ENCODE assay signal across 28 mouse cellular contexts in the genomic region with DNA sequence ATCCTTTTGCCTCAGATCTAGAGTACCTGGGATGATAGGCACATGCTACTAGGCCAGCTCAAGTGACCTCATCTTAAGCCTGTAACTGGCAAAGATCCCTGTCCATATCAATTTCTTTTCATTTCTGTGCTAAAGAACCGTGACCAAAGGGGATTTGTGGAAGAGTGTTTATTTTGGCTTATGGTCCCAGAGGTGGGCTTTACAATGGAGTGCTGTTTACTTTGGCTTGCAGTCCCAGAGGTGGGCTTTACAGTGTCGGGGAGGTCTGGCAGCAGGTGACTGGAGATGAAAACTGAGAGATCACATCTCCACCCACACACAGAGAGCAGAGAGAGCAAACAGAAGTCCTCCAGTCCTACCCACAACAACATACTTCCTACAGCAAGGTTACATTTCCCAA. TPM values are rescaled to one million over a fixed set of nuclear protein-coding genes. Genes with fewer than 3 reads are reported as not detected.
DNase-seq lines count a peak whose midpoint lies in the region; ATAC-seq and TF ChIP-seq lines count a peak whose summit lies in the region.
"Had no signal": no experiment of that assay in that cellular context is flagged by ENCODE, and none has a peak within 500 bp of the region (broad histone marks: within the 10 kb centered on the region; RNA-seq: fewer than 3 reads in every experiment).

No protein-coding gene starts in this region.

- no peak for TF ChIP-seq EP300 in liver, postnatal 0 days (IDR thresholded peaks at IDR 0.05; ENCODE audit: low read depth)

- 5% methylated on average over 2 of the region's 2 CpGs for WGBS in liver, adult 2 months
- WGBS in liver, postnatal 0 days (ENCODE audit: insufficient replicate concordance), result 47% methylated on average over 2 of the region's 2 CpGs
- 61% methylated on average over 2 of the region's 2 CpGs for WGBS in liver, embryonic 11.5 days
- WGBS in midbrain, embryonic 11.5 days, result 56% methylated on average over 2 of the region's 2 CpGs
- 51% methylated on average over 2 of the region's 2 CpGs for WGBS in midbrain, embryonic 13.5 days

- TF ChIP-seq CTCF in liver, adult 2 months (IDR thresholded peaks at IDR 0.05; ENCODE audit: low read depth, low read length), result no peak
- TF ChIP-seq CTCF in liver, postnatal 0 days (IDR thresholded peaks at IDR 0.05; ENCODE audit: low read depth), result no peak

- ATAC-seq in liver, postnatal 0 days, result no peak
- ATAC-seq in liver, embryonic 11.5 days (replicated peaks; ENCODE audit: low FRiP score), result no peak
- ATAC-seq in midbrain, embryonic 11.5 days (ENCODE audit: low FRiP score), result no peak
- no peak for ATAC-seq in midbrain, embryonic 13.5 days
- ATAC-seq: forebrain, embryonic 13.5 days; forebrain, embryonic 15.5 days; forebrain, postnatal 0 days had no signal

- no peak overlapping the region for H3K9ac ChIP-seq in liver, adult 2 months (ENCODE audit: low read depth, low read length)
- no peak overlapping the region for H3K9ac ChIP-seq in liver, postnatal 0 days (replicated peaks)
- H3K9ac ChIP-seq in liver, embryonic 11.5 days (ENCODE audit: low read depth, low read length), result no peak overlapping the region
- H3K9ac ChIP-seq in midbrain, embryonic 11.5 days (ENCODE audit: low read length), result no peak overlapping the region
- H3K9ac ChIP-seq in midbrain, embryonic 13.5 days (replicated peaks), result no peak overlapping the region
- H3K9ac ChIP-seq: embryonic facial prominence, embryonic 13.5 days; forebrain, embryonic 13.5 days; forebrain, embryonic 15.5 days; forebrain, postnatal 0 days had no signal

- peaks cover 33% of the 10 kb centered on the region for H3K4me1 ChIP-seq in liver, adult 2 months (ENCODE audit: control insufficient read depth, insufficient read depth, low read length)
- peaks cover 7% of the 10 kb centered on the region; the same call in 1 of the 2 replicates for H3K4me1 ChIP-seq in liver, postnatal 0 days (ENCODE audit: insufficient read depth)
- peaks cover 1% of the 10 kb centered on the region; the same call in 1 of the 2 replicates for H3K4me1 ChIP-seq in liver, embryonic 11.5 days (replicated peaks; ENCODE audit: control insufficient read depth, insufficient read depth, low read length)
- no peaks in the 10 kb centered on the region for H3K4me1 ChIP-seq in midbrain, embryonic 11.5 days (ENCODE audit: control insufficient read depth, insufficient read depth, low read length)
- H3K4me1 ChIP-seq in midbrain, embryonic 13.5 days (replicated peaks), result no peaks in the 10 kb centered on the region
- H3K4me1 ChIP-seq: forebrain, embryonic 13.5 days; forebrain, embryonic 15.5 days had no signal

- no peak for TF ChIP-seq POLR2A in liver, adult 2 months (IDR thresholded peaks at IDR 0.05; ENCODE audit: extremely low read depth, insufficient read depth, low read length)
- TF ChIP-seq POLR2A in myocyte (IDR thresholded peaks at IDR 0.05; ENCODE audit: insufficient read length, low read depth), result no peak

- H3K9me3 ChIP-seq in liver, postnatal 0 days (ENCODE audit: low read length), result no peaks in the 10 kb centered on the region
- no peaks in the 10 kb centered on the region for H3K9me3 ChIP-seq in liver, embryonic 11.5 days (ENCODE audit: control insufficient read depth, low read length)
- H3K9me3 ChIP-seq in midbrain, embryonic 11.5 days (ENCODE audit: control insufficient read depth, low read length), result peaks cover under 1% of the 10 kb centered on the region; the same call in 1 of the 2 replicates
- H3K9me3 ChIP-seq in midbrain, embryonic 13.5 days, result no peaks in the 10 kb centered on the region
- H3K9me3 ChIP-seq: embryonic facial prominence, embryonic 13.5 days; forebrain, embryonic 13.5 days; forebrain, embryonic 15.5 days had no signal

- no peaks in the 10 kb centered on the region for H3K36me3 ChIP-seq in liver, adult 2 months (ENCODE audit: control insufficient read depth, insufficient read depth, low read length)
- H3K36me3 ChIP-seq in liver, postnatal 0 days (replicated peaks; ENCODE audit: insufficient read depth, low read length), result no peaks in the 10 kb centered on the region
- no peaks in the 10 kb centered on the region for H3K36me3 ChIP-seq in liver, embryonic 11.5 days (ENCODE audit: control insufficient read depth, insufficient read depth, low read length)
- no peaks in the 10 kb centered on the region for H3K36me3 ChIP-seq in midbrain, embryonic 11.5 days (ENCODE audit: control insufficient read depth, insufficient read depth, low read length)
- no peaks in the 10 kb centered on the region for H3K36me3 ChIP-seq in midbrain, embryonic 13.5 days
- H3K36me3 ChIP-seq in myocyte (ENCODE audit: control insufficient read depth, insufficient read depth), result no peaks in the 10 kb centered on the region
- H3K36me3 ChIP-seq: embryonic facial prominence, embryonic 13.5 days; forebrain, embryonic 15.5 days had no signal

- H3K27ac ChIP-seq in liver, adult 2 months (replicated peaks; ENCODE audit: insufficient read depth, low read depth, low read length), result no peak overlapping the region; the same call in 1 of the 2 replicates
- H3K27ac ChIP-seq in liver, postnatal 0 days (ENCODE audit: low read depth), result 0 out of 2 replicates have a peak overlapping the region, but pooled peaks have one; percentile 5
- no peak overlapping the region for H3K27ac ChIP-seq in liver, embryonic 11.5 days (ENCODE audit: low read depth, low read length)
- H3K27ac ChIP-seq in midbrain, embryonic 11.5 days (ENCODE audit: low read depth, low read length), result no peak overlapping the region
- no peak overlapping the region for H3K27ac ChIP-seq in midbrain, embryonic 13.5 days
- H3K27ac ChIP-seq: embryonic facial prominence, embryonic 13.5 days; forebrain, embryonic 13.5 days; forebrain, embryonic 15.5 days had no signal

- H3K4me2 ChIP-seq in liver, postnatal 0 days (ENCODE audit: low read depth, low read length), result no peak overlapping the region
- H3K4me2 ChIP-seq in liver, embryonic 11.5 days, result no peak overlapping the region
- H3K4me2 ChIP-seq in midbrain, embryonic 11.5 days, result no peak overlapping the region
- no peak overlapping the region for H3K4me2 ChIP-seq in midbrain, embryonic 13.5 days (replicated peaks)
- H3K4me2 ChIP-seq in myocyte (ENCODE audit: low read depth), result peak overlapping the region; percentile 24
- H3K4me2 ChIP-seq: embryonic facial prominence, embryonic 13.5 days; forebrain, embryonic 13.5 days; forebrain, embryonic 15.5 days had no signal

- no peaks in the 10 kb centered on the region for H3K27me3 ChIP-seq in liver, adult 2 months (ENCODE audit: control insufficient read depth, insufficient read depth, low read length)
- no peaks in the 10 kb centered on the region for H3K27me3 ChIP-seq in liver, postnatal 0 days (ENCODE audit: insufficient read depth, low read length)
- no peaks in the 10 kb centered on the region for H3K27me3 ChIP-seq in liver, embryonic 11.5 days (replicated peaks; ENCODE audit: control insufficient read depth, insufficient read depth, low read length)
- H3K27me3 ChIP-seq in midbrain, embryonic 11.5 days (ENCODE audit: control insufficient read depth, insufficient read depth, low read length), result no peaks in the 10 kb centered on the region
- no peaks in the 10 kb centered on the region for H3K27me3 ChIP-seq in midbrain, embryonic 13.5 days
- no peaks in the 10 kb centered on the region for H3K27me3 ChIP-seq in myocyte (ENCODE audit: control insufficient read depth, insufficient read depth, insufficient read length)
- H3K27me3 ChIP-seq: embryonic facial prominence, embryonic 13.5 days; forebrain, embryonic 13.5 days; forebrain, embryonic 15.5 days had no signal

- H3K79me2 ChIP-seq in liver, adult 2 months (ENCODE audit: control insufficient read depth, insufficient read depth, low read length), result no peaks in the 10 kb centered on the region
- H3K79me2 ChIP-seq in myocyte (ENCODE audit: control insufficient read depth, insufficient read depth), result no peaks in the 10 kb centered on the region

- peak; percentile 50 for DNase-seq in liver, adult 2 months (ENCODE audit: extremely low read depth, low read depth, low spot score)
- no peak for DNase-seq in liver
- no peak for DNase-seq in liver, postnatal 0 days
- no peak for DNase-seq in liver, embryonic 11.5 days (ENCODE audit: low spot score)
- DNase-seq in midbrain, embryonic 11.5 days (ENCODE audit: low spot score, missing footprints), result peak; percentile 33
- no peak for DNase-seq in neural tube, embryonic 10.5 days (ENCODE audit: extremely low spot score, low spot score)
- DNase-seq: adrenal gland, adult 2 months; adrenal gland, postnatal 10 days; adrenal gland, postnatal 25 days; cerebellum, adult 11 months; cerebellum, adult 18-20 months; cerebellum, adult 8-10 months; cerebellum, adult 9-11 months; cerebellum, postnatal 14 days; cerebellum, postnatal 36 days; embryo, embryonic 11 days; forebrain, postnatal 0 days had no signal

- no peak overlapping the region for H3ac ChIP-seq in myocyte (ENCODE audit: control insufficient read depth, insufficient read length)

- H3K4me3 ChIP-seq in liver, adult 2 months (ENCODE audit: insufficient read depth, low read depth, low read length), result no peak overlapping the region
- H3K4me3 ChIP-seq in liver, postnatal 0 days (ENCODE audit: low read depth, low read length), result no peak overlapping the region
- no peak overlapping the region for H3K4me3 ChIP-seq in liver, embryonic 11.5 days (ENCODE audit: low read depth, low read length)
- no peak overlapping the region for H3K4me3 ChIP-seq in midbrain, embryonic 11.5 days (ENCODE audit: low read depth, low read length)
- H3K4me3 ChIP-seq in midbrain, embryonic 13.5 days (replicated peaks), result no peak overlapping the region
- H3K4me3 ChIP-seq in myocyte, result no peak overlapping the region
- H3K4me3 ChIP-seq: embryonic facial prominence, embryonic 13.5 days; forebrain, embryonic 13.5 days; forebrain, embryonic 15.5 days had no signal

RNA-seq across cellular contexts. Expression of gene Rabep1, which starts 6.0 kb away (rescaled TPM):
- 27.9 and 29.1 TPM in 2 replicates for total RNA-seq in liver, adult 2 months (2014; rRNA removed)
- polyA plus RNA-seq in liver, adult 2 months (2012; rRNA removed), result 3.3 and 3.5 TPM in 2 replicates
- 18.3 and 18.5 TPM in 2 replicates for polyA plus RNA-seq in liver, postnatal 0 days (2015; fragmentation: Nextera tagmentation; extraction: Ambion mirVana)
- polyA plus RNA-seq in liver, embryonic 11.5 days (2014; fragmentation: Nextera tagmentation; extraction: Ambion mirVana), result 25.7 and 28.9 TPM in 2 replicates
- 41.7 and 44.2 TPM in 2 replicates for polyA plus RNA-seq in midbrain, embryonic 11.5 days (2014; fragmentation: Nextera tagmentation; extraction: Ambion mirVana)
- polyA plus RNA-seq in midbrain, embryonic 13.5 days (2015; fragmentation: Nextera tagmentation; extraction: Ambion mirVana), result 74.0 and 77.2 TPM in 2 replicates
- 16.1 TPM for polyA plus RNA-seq in myocyte (2012; fragmentation: generic; extraction: Trizol)

RNA-seq across cellular contexts. Expression of gene Scimp, which starts 26.2 kb away (rescaled TPM):
- total RNA-seq in liver, adult 2 months (2014; rRNA removed), result 1.7 and 1.9 TPM in 2 replicates
- 0.93 and 2.0 TPM in 2 replicates for polyA plus RNA-seq in liver, adult 2 months (2012; rRNA removed)
- polyA plus RNA-seq in liver, postnatal 0 days (2015; fragmentation: Nextera tagmentation; extraction: Ambion mirVana), result 2.6 and 3.0 TPM in 2 replicates
- 0.30 and 0.82 TPM in 2 replicates for polyA plus RNA-seq in liver, embryonic 11.5 days (2014; fragmentation: Nextera tagmentation; extraction: Ambion mirVana)
- not detected in 2 replicates for polyA plus RNA-seq in midbrain, embryonic 11.5 days (2014; fragmentation: Nextera tagmentation; extraction: Ambion mirVana)
- 0.19 TPM in 1 of 2 replicates, not detected in the other for polyA plus RNA-seq in midbrain, embryonic 13.5 days (2015; fragmentation: Nextera tagmentation; extraction: Ambion mirVana)
- 0.10 TPM for polyA plus RNA-seq in myocyte (2012; fragmentation: generic; extraction: Trizol)
- total RNA-seq: common myeloid progenitor, adult 5-6 weeks; ES-E14; forebrain, postnatal 0 days; MEL had no signal
- polyA plus RNA-seq: brain, embryonic 14.5 days; C2C12; forebrain, embryonic 11.5 days; forebrain, embryonic 13.5 days; forebrain, embryonic 15.5 days; forebrain, postnatal 0 days had no signal

Comparison
In these comparisons a context has a peak if more than half of its experiments do, and no peak if none do; other contexts are left out.
1. DNase-seq: peak in liver, adult 2 months (single experiment) and midbrain, embryonic 11.5 days (single experiment); none in liver (single experiment), liver, postnatal 0 days (single experiment), liver, embryonic 11.5 days (single experiment) and neural tube, embryonic 10.5 days (single experiment).